Mouse (Mus musculus) thymus, adult 2 months (tissue): ENCODE results near the gene Zswim4.

Source experiments
- CTCF ChIP-seq: fragments of 200-500 bp; IDR thresholded peaks from 2 replicates; pipeline ENCODE4 v1.5.1; 2012; ENCODE audit warnings: mild to moderate bottlenecking, control low read depth, low read length, moderate library complexity, borderline replicate concordance; ENCODE audit not compliant: control insufficient read depth, poor library complexity, insufficient read depth; ENCODE audit errors: extremely low read depth
- POLR2A ChIP-seq: fragments of 200-500 bp; IDR thresholded peaks from 2 replicates; pipeline ENCODE4 v1.6.1; 2012; ENCODE audit warnings: mild to moderate bottlenecking, low read length, control low read depth, moderate library complexity; ENCODE audit not compliant: control insufficient read depth, poor library complexity, insufficient read depth; ENCODE audit errors: extremely low read depth

- TF ChIP-seq CTCF, result no peak
- TF ChIP-seq POLR2A, result no peak
These were observed 32.7 kb downstream of the Zswim4 start for GRCm38 (mm10) chr8:84203975-84204772.
